Mouse (Mus musculus) lung, embryonic 14.5 days (tissue): ENCODE data around the gene Zfp985. TPM values are rescaled to one million over a fixed set of nuclear protein-coding genes. Genes with fewer than 3 reads are reported as not detected.
A peak's percentile ranks its signal among the peaks of the same experiment; 100 is the strongest.
"Not testable (repeated sequence)": the region's sequence is repeated elsewhere in the genome, so short reads cannot be mapped to it uniquely, and the experiment has no call there.

Experiments used
- ATAC-seq: fragments of 200-750 bp; cut with Nextera tagmentation; 2 replicates; pipeline ENCODE4 v1.8.0; 2017; ENCODE audit warnings: mild to moderate bottlenecking, moderate TSS enrichment, moderate library complexity; ENCODE audit not compliant: insufficient read depth
- DNase-seq: peaks from one replicate; pipeline ENCODE4 v3.0.0-alpha.2; 2015
- H3K27ac ChIP-seq: fragments of 300-500 bp; sonication (generic); 2 replicates; pipeline ENCODE4 v1.5.1; 2014; ENCODE audit warnings: low read depth, mild to moderate bottlenecking, moderate library complexity
- H3K27me3 ChIP-seq: fragments of 300-500 bp; sonication (generic); 2 replicates; pipeline ENCODE4 v1.6.1; 2014; ENCODE audit warnings: low read length, control low read depth; ENCODE audit not compliant: insufficient read depth
- H3K36me3 ChIP-seq: fragments of 300-500 bp; sonication (generic); 2 replicates; pipeline ENCODE4 v1.6.1; 2014; ENCODE audit warnings: control low read depth; ENCODE audit not compliant: insufficient read depth
- H3K4me1 ChIP-seq: fragments of 300-500 bp; sonication (generic); 2 replicates; pipeline ENCODE4 v1.6.1; 2014; ENCODE audit warnings: antibody characterized with exemption, control low read depth; ENCODE audit not compliant: insufficient read depth
- H3K4me2 ChIP-seq: fragments of 300-500 bp; sonication (generic); 2 replicates; pipeline ENCODE4 v1.6.1; 2014; ENCODE audit warnings: mild to moderate bottlenecking
- H3K4me3 ChIP-seq: fragments of 300-500 bp; sonication (generic); 2 replicates; pipeline ENCODE4 v1.5.1; 2014; ENCODE audit warnings: low read depth, low read length
- H3K9ac ChIP-seq: fragments of 300-500 bp; sonication (generic); 2 replicates; pipeline ENCODE4 v1.6.1; 2014
- H3K9me3 ChIP-seq: fragments of 300-500 bp; sonication (generic); 2 replicates; pipeline ENCODE4 v1.6.1; 2016; ENCODE audit warnings: low read depth, low read length, control low read depth
- CTCF ChIP-seq: IDR thresholded peaks from 2 replicates; pipeline ENCODE4 v1.5.1; 2016; ENCODE audit warnings: antibody characterized with exemption, low read depth
- WGBS: fragments of 180-500 bp; shearing (Covaris S2); extraction: QIAGEN DNeasy Blood & Tissue Kit; methylation state at CpG from one replicate; pipeline ENCODE4 v1.1.7; 2014; 5-methylcytosine and 5-hydroxymethylcytosine counted together
- polyA plus RNA-seq: library from polyadenylated mRNA; unstranded; fragments of >200 nt; fragmentation: Nextera tagmentation; extraction: Ambion mirVana; gene quantifications from 2 replicates; pipeline ENCODE4 v1.2.1, GENCODE M21; 2014

Gene Zfp985
- 0.18 and 0.46 TPM in 2 replicates for polyA plus RNA-seq

GRCm38 (mm10) chr4:147553071-147553470, at the start of gene Zfp985:
Gene Zfp985 (plus strand): TSS chr4:147553277.
- H3K9ac ChIP-seq, H3K4me3 ChIP-seq, H3K36me3 ChIP-seq, H3K27me3 ChIP-seq, H3K27ac ChIP-seq, H3K9me3 ChIP-seq, H3K4me1 ChIP-seq, H3K4me2 ChIP-seq, DNase-seq, ATAC-seq: not testable (repeated sequence)
- 72% methylated on average over 5 of the region's 5 CpGs for WGBS

- Histone ChIP-seq H3K9ac (no peak overlapping the region), H3K4me3 (no peak overlapping the region), H3K4me2 (no peak overlapping the region), H3K4me1 (no peaks in the 10 kb centered on the region), H3K27ac (no peak overlapping the region), H3K9me3 (peaks cover 19% of the 10 kb centered on the region; the same call in 1 of the 2 replicates), H3K27me3 (no peaks in the 10 kb centered on the region), H3K36me3 (no peaks in the 10 kb centered on the region)
- ATAC-seq (no peak), DNase-seq (no peak)
- TF ChIP-seq CTCF, result no peak
- 72% methylated on average over 2 of the region's 2 CpGs for WGBS
Observed at GRCm38 (mm10) chr4:147509174-147509573, 43.9 kb upstream of the Zfp985 start.

GRCm38 (mm10) chr4:147518981-147519380, 34.1 kb upstream of the Zfp985 start:
- ATAC-seq (no peak), DNase-seq (no peak)
- no peaks in the 10 kb centered on the region for H3K4me1 ChIP-seq
- peaks cover 72% of the 10 kb centered on the region for H3K9me3 ChIP-seq
- H3K4me3 ChIP-seq, result no peak overlapping the region
- no peaks in the 10 kb centered on the region for H3K27me3 ChIP-seq
- H3K9ac ChIP-seq, result no peak overlapping the region
- 70% methylated on average over 2 of the region's 2 CpGs for WGBS
- H3K36me3 ChIP-seq, result no peaks in the 10 kb centered on the region
- H3K4me2 ChIP-seq, result no peak overlapping the region
- no peak for TF ChIP-seq CTCF
- no peak overlapping the region for H3K27ac ChIP-seq

GRCm38 (mm10) chr4:147520100-147520499, 33.0 kb upstream of the Zfp985 start:
- no peak for TF ChIP-seq CTCF
- Histone ChIP-seq H3K27ac (no peak overlapping the region), H3K4me2 (no peak overlapping the region), H3K9ac (no peak overlapping the region), H3K4me1 (no peaks in the 10 kb centered on the region), H3K9me3 (peaks cover 73% of the 10 kb centered on the region), H3K36me3 (no peaks in the 10 kb centered on the region), H3K27me3 (no peaks in the 10 kb centered on the region), H3K4me3 (no peak overlapping the region)
- DNase-seq (no peak), ATAC-seq (peak; percentile 28; the same call in 1 of the 2 replicates)

GRCm38 (mm10) chr4:147525125-147525524, 28.0 kb upstream of the Zfp985 start:
- no peak for DNase-seq
- H3K4me2 ChIP-seq, result no peak overlapping the region
- ATAC-seq, result no peak
- H3K27ac ChIP-seq, result no peak overlapping the region
- H3K27me3 ChIP-seq, result no peaks in the 10 kb centered on the region
- WGBS, result 86% methylated on average over 1 of the region's 1 CpGs
- peaks cover 59% of the 10 kb centered on the region for H3K9me3 ChIP-seq
- no peaks in the 10 kb centered on the region for H3K4me1 ChIP-seq
- H3K4me3 ChIP-seq, result no peak overlapping the region
- no peaks in the 10 kb centered on the region for H3K36me3 ChIP-seq
- no peak overlapping the region for H3K9ac ChIP-seq
- no peak for TF ChIP-seq CTCF

GRCm38 (mm10) chr4:147530366-147530765, 22.7 kb upstream of the Zfp985 start:
- no peak overlapping the region for H3K27ac ChIP-seq
- WGBS, result 86% methylated on average over 1 of the region's 1 CpGs
- no peak overlapping the region for H3K9ac ChIP-seq
- TF ChIP-seq CTCF, result no peak
- H3K4me2 ChIP-seq, result no peak overlapping the region
- H3K4me3 ChIP-seq, result no peak overlapping the region
- H3K4me1 ChIP-seq, result no peaks in the 10 kb centered on the region
- DNase-seq (no peak), ATAC-seq (no peak)
- no peaks in the 10 kb centered on the region for H3K36me3 ChIP-seq
- peaks cover 44% of the 10 kb centered on the region for H3K9me3 ChIP-seq
- no peaks in the 10 kb centered on the region for H3K27me3 ChIP-seq

- not testable (repeated sequence) for DNase-seq, H3K4me3 ChIP-seq, H3K4me1 ChIP-seq, H3K27ac ChIP-seq, H3K9ac ChIP-seq, ATAC-seq, H3K27me3 ChIP-seq, H3K36me3 ChIP-seq, H3K4me2 ChIP-seq
- H3K9me3 ChIP-seq, result peaks cover 48% of the 10 kb centered on the region
Observed at GRCm38 (mm10) chr4:147535916-147536315, 17.2 kb upstream of the Zfp985 start.

- TF ChIP-seq CTCF, result no peak
- Histone ChIP-seq H3K9ac (no peak overlapping the region), H3K4me3 (no peak overlapping the region), H3K27me3 (no peaks in the 10 kb centered on the region), H3K36me3 (no peaks in the 10 kb centered on the region), H3K4me1 (no peaks in the 10 kb centered on the region), H3K9me3 (peaks cover 40% of the 10 kb centered on the region), H3K4me2 (no peak overlapping the region), H3K27ac (no peak overlapping the region)
- DNase-seq, result no peak
- 76% methylated on average over 2 of the region's 2 CpGs for WGBS
- ATAC-seq, result no peak
Observed at GRCm38 (mm10) chr4:147537702-147538101, 15.4 kb upstream of the Zfp985 start.

GRCm38 (mm10) chr4:147539918-147540317, 13.2 kb upstream of the Zfp985 start, which contains the start of gene Gm16503:
Gene Gm16503 (plus strand): TSS chr4:147540218.
- not testable (repeated sequence) for H3K9ac ChIP-seq, H3K4me3 ChIP-seq, H3K27me3 ChIP-seq, DNase-seq, H3K36me3 ChIP-seq, ATAC-seq, H3K4me1 ChIP-seq, H3K4me2 ChIP-seq, H3K27ac ChIP-seq
- 85% methylated on average over 3 of the region's 3 CpGs for WGBS
- H3K9me3 ChIP-seq, result peaks cover 36% of the 10 kb centered on the region
